Mouse (Mus musculus): Measurements from ENCODE around the gene Vps26c.

DNA sequence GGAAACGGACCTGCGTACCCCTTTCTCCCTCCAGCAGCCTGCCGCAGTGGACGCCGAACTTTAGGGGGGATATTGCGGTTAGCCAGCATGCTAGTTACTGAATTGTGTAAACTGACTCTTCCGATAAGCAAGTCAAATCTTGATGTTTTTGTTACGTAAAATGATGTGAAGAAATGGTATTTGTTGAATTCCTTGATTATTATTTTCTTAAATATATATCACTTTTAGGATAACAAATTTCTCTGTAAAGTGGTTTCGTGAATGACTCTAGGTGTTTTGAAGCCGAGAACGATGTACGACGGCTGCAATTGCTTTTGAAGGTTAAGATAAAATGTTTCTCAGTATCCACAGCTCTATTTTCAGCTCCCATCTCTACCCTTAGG, 513 bp upstream of the Vps26c start:
- TF ChIP-seq CTCF (IDR thresholded peaks at IDR 0.05; ENCODE audit: borderline replicate concordance, insufficient read depth, low read depth, low read length) (no peak), POLR2A (IDR thresholded peaks at IDR 0.05; ENCODE audit: borderline replicate concordance, insufficient read depth, low read length) (no peak)

All from cerebellum, adult 2 months (tissue).